Mouse (Mus musculus): Measurements from ENCODE around the gene Sun3. TPM values are rescaled to one million over a fixed set of nuclear protein-coding genes. Genes with fewer than 3 reads are reported as not detected.

Sun3 gene
- total and polyA plus RNA-seq, 2 experiments from 2014 or later, result 2.3 TPM; not detected in 1

DNA sequence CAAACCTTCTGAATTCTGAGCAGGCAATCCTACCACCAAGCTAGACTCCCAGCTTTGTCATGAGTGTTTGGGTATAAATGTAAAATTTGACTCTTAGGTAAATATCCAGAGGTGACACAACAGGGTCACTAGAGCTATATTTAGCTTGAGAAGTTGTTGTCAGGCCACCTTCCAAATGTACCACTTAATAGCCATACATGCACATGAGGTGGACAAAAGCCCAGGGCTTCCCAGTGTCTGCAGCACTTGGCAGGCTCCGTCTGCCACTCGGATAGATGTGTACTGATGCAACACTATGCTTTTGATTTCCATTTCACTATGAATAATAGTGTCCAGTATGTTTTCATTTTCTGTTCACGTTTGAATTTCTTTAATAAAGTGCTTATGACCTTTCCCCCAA is 23.6 kb downstream of the Sun3 start:
- WGBS, result 33% methylated on average over 3 of the region's 3 CpGs
- TF ChIP-seq CTCF (IDR thresholded peaks at IDR 0.05; ENCODE audit: low read depth) (no peak), EP300 (IDR thresholded peaks at IDR 0.05; ENCODE audit: low read depth) (no peak)
- H3K9me3 ChIP-seq (replicated peaks; ENCODE audit: control insufficient read depth, low read length), result no peaks in the 10 kb centered on the region
- H3K4me2 ChIP-seq (ENCODE audit: low read depth, low read length), result no peak overlapping the region
- DNase-seq (ENCODE audit: low spot score) (peak; percentile 52), ATAC-seq (ENCODE audit: insufficient read depth, low read depth) (peak; percentile 86)
- no peak overlapping the region for H3K9ac ChIP-seq (replicated peaks; ENCODE audit: low read depth, low read length)
- no peaks in the 10 kb centered on the region for H3K27me3 ChIP-seq (ENCODE audit: control insufficient read depth, insufficient read depth, low read length)
- no peak overlapping the region for H3K4me3 ChIP-seq (ENCODE audit: low read depth, low read length)
- H3K36me3 ChIP-seq (replicated peaks; ENCODE audit: control insufficient read depth, insufficient read depth, low read length), result no peaks in the 10 kb centered on the region
- H3K4me1 ChIP-seq (ENCODE audit: control insufficient read depth, insufficient read depth), result 0 out of 2 replicates have a peak, but pooled peaks cover 8% of the 10 kb centered on the region
- peak overlapping the region; percentile 73 for H3K27ac ChIP-seq (ENCODE audit: low read depth)

GRCm38 (mm10) chr11:9024782-9025181 is 24.0 kb downstream of the Sun3 start:
- 35% methylated on average over 7 of the region's 7 CpGs for WGBS
- peak; percentile 85 for ATAC-seq (ENCODE audit: insufficient read depth, low read depth)

GRCm38 (mm10) chr11:9020207-9020606 is 28.6 kb downstream of the Sun3 start:
- Histone ChIP-seq H3K27ac (ENCODE audit: low read depth) (no peak overlapping the region), H3K4me1 (ENCODE audit: control insufficient read depth, insufficient read depth) (0 out of 2 replicates have a peak, but pooled peaks cover 7% of the 10 kb centered on the region), H3K9me3 (replicated peaks; ENCODE audit: control insufficient read depth, low read length) (no peaks in the 10 kb centered on the region), H3K36me3 (replicated peaks; ENCODE audit: control insufficient read depth, insufficient read depth, low read length) (no peaks in the 10 kb centered on the region), H3K9ac (replicated peaks; ENCODE audit: low read depth, low read length) (no peak overlapping the region), H3K4me3 (ENCODE audit: low read depth, low read length) (no peak overlapping the region), H3K4me2 (ENCODE audit: low read depth, low read length) (no peak overlapping the region), H3K27me3 (ENCODE audit: control insufficient read depth, insufficient read depth, low read length) (no peaks in the 10 kb centered on the region)
- 89% methylated on average over 5 of the region's 5 CpGs for whole genome bisulfite sequencing
- no peak for TF ChIP-seq EP300 (IDR thresholded peaks at IDR 0.05; ENCODE audit: low read depth)
- no peak for TF ChIP-seq CTCF (IDR thresholded peaks at IDR 0.05; ENCODE audit: low read depth)
- DNase-seq (ENCODE audit: low spot score), result no peak
- ATAC-seq (ENCODE audit: insufficient read depth, low read depth), result no peak

More at GRCm38 (mm10) chr11:9024782-9025181, 24.0 kb downstream of the Sun3 start:
- Histone ChIP-seq H3K36me3 (replicated peaks; ENCODE audit: control insufficient read depth, insufficient read depth, low read length) (no peaks in the 10 kb centered on the region), H3K4me3 (ENCODE audit: low read depth, low read length) (no peak overlapping the region), H3K9ac (replicated peaks; ENCODE audit: low read depth, low read length) (no peak overlapping the region), H3K9me3 (replicated peaks; ENCODE audit: control insufficient read depth, low read length) (no peaks in the 10 kb centered on the region), H3K27me3 (ENCODE audit: control insufficient read depth, insufficient read depth, low read length) (no peaks in the 10 kb centered on the region), H3K27ac (ENCODE audit: low read depth) (peak overlapping the region; percentile 73), H3K4me1 (ENCODE audit: control insufficient read depth, insufficient read depth) (0 out of 2 replicates have a peak, but pooled peaks cover 8% of the 10 kb centered on the region), H3K4me2 (ENCODE audit: low read depth, low read length) (no peak overlapping the region)
- TF ChIP-seq CTCF (IDR thresholded peaks at IDR 0.05; ENCODE audit: low read depth) (no peak), EP300 (IDR thresholded peaks at IDR 0.05; ENCODE audit: low read depth) (no peak)
- no peak for DNase-seq (ENCODE audit: low spot score)

GRCm38 (mm10) chr11:9018491-9019267 is 30.1 kb downstream of the Sun3 start:
- DNase-seq (ENCODE audit: low spot score) (no peak), ATAC-seq (ENCODE audit: insufficient read depth, low read depth) (no peak)
- TF ChIP-seq CTCF (IDR thresholded peaks at IDR 0.05; ENCODE audit: low read depth) (no peak), EP300 (IDR thresholded peaks at IDR 0.05; ENCODE audit: low read depth) (no peak)
- no peaks in the 10 kb centered on the region for H3K27me3 ChIP-seq (ENCODE audit: control insufficient read depth, insufficient read depth, low read length)
- H3K4me3 ChIP-seq (ENCODE audit: low read depth, low read length), result no peak overlapping the region
- H3K36me3 ChIP-seq (replicated peaks; ENCODE audit: control insufficient read depth, insufficient read depth, low read length), result no peaks in the 10 kb centered on the region
- H3K27ac ChIP-seq (ENCODE audit: low read depth), result no peak overlapping the region
- 75% methylated on average over 6 of the region's 6 CpGs for WGBS
- no peaks in the 10 kb centered on the region for H3K9me3 ChIP-seq (replicated peaks; ENCODE audit: control insufficient read depth, low read length)
- no peaks in the 10 kb centered on the region for H3K4me1 ChIP-seq (ENCODE audit: control insufficient read depth, insufficient read depth)
- no peak overlapping the region for H3K9ac ChIP-seq (replicated peaks; ENCODE audit: low read depth, low read length)
- no peak overlapping the region for H3K4me2 ChIP-seq (ENCODE audit: low read depth, low read length)

DNA sequence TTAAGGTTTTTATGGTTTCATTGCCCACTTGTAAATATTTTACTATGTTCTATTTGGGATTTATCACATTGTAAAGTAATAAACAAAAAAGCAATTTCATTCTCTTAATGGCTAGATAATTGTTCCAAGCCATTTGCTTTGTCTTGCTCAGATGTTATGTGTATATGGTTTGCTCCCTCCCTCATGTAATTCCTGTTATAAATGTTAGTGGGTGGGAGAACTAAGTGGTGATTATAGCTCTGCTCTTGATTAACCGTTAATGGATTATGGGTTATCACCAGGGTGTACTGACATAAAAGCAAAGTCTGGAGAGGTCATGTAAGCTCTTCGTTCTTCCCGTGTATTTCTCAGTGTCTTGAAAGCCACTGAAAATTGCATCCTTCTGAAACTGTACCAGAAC is 34.1 kb downstream of the Sun3 start:
- DNase-seq (ENCODE audit: low spot score) (no peak), ATAC-seq (ENCODE audit: insufficient read depth, low read depth) (no peak)
- peaks cover 7% of the 10 kb centered on the region for H3K4me1 ChIP-seq (ENCODE audit: control insufficient read depth, insufficient read depth)
- H3K4me2 ChIP-seq (ENCODE audit: low read depth, low read length), result no peak overlapping the region
- TF ChIP-seq CTCF (IDR thresholded peaks at IDR 0.05; ENCODE audit: low read depth), result no peak
- no peak for TF ChIP-seq EP300 (IDR thresholded peaks at IDR 0.05; ENCODE audit: low read depth)
- H3K4me3 ChIP-seq (ENCODE audit: low read depth, low read length), result no peak overlapping the region
- WGBS, result 74% methylated on average over 3 of the region's 3 CpGs
- no peak overlapping the region for H3K9ac ChIP-seq (replicated peaks; ENCODE audit: low read depth, low read length)
- no peaks in the 10 kb centered on the region for H3K9me3 ChIP-seq (replicated peaks; ENCODE audit: control insufficient read depth, low read length)
- no peak overlapping the region for H3K27ac ChIP-seq (ENCODE audit: low read depth)
- H3K36me3 ChIP-seq (replicated peaks; ENCODE audit: control insufficient read depth, insufficient read depth, low read length), result no peaks in the 10 kb centered on the region
- H3K27me3 ChIP-seq (ENCODE audit: control insufficient read depth, insufficient read depth, low read length), result no peaks in the 10 kb centered on the region
